Mouse (Mus musculus) MN1 (cell line): ENCODE measurements around the gene Wnk4.

Experiments used
- DNase-seq: peaks from one replicate; pipeline ENCODE4 v3.0.0-alpha.2; 2016; ENCODE audit warnings: low spot score

Wnk4 gene

GRCm38 (mm10) chr11:101259948-101260825, at the start of gene Wnk4:
Wnk4 (plus strand) TSS chr11:101260567.
- DNase-seq = peak; percentile 66

DNA sequence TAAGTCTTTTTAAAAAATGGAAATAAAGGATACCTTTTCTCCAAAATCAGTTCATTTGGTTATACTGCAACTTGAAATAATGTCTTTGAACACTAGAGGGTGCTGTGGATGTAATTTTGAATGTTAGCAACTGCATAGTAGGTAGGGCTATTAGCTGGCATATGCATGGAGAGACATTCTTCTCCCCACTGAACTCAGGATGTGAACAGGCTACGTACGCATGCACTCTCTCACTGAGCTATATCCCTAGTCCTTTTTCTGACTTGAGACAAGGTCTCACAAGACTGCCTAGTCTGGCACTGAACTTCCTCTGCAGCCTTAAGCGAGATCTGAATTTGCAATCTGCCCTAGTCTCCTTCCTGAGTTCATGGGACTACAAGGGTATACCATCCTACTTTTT, 48.4 kb upstream of the Wnk4 start:
- peak; percentile 86 for DNase-seq

- DNase-seq = no peak
Measured at GRCm38 (mm10) chr11:101216936-101217335, 43.4 kb upstream of the Wnk4 start.

DNA sequence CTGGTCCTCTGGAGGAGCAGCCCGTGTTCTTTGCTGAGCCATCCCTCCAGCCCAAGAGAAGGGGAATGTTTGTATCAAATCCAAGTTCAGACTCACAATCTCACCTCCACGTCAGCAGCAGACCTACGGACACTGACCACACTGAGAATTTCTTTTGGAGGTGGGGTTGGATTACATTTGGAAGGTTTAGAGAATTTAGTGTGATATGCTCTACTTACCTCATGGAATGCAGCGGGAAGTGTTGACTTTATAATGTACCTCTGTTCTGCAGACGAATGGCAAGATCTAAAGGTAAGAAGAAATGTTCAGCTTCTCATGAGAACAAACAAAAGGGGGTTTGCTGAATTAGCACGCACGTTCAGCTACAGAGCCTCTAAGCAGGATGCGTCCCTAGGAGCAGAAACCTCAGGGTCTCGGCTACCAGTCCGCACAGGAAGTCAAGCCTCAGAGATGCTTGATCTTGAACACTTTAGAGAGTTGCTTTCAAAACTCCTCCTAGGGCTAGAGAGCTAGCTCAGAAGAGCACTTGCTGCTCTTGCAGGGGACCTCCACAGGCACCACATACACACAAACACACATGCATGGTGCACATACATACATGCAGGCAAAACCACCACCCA, 41.8 kb upstream of the Wnk4 start:
- DNase-seq = no peak

DNA sequence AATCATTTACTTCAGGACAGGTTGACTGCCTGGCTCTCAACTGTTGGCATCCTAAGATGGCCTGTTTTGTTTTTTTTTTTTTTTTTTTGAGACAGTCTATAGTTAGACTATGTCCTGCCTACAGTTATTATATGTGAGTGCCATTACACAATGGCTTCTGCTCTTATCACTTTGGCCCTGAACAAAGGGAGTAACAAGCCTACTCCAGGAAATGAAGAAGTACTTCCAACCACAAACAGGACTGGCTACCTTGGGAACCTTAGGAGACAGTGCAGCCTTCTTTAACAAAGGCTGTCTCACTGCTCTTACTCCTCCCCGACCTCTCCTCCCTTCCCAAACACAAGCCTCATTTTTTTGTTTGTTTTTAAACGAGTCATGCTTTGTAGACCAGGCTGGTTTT, 39.5 kb upstream of the Wnk4 start:
- no peak for DNase-seq

DNA sequence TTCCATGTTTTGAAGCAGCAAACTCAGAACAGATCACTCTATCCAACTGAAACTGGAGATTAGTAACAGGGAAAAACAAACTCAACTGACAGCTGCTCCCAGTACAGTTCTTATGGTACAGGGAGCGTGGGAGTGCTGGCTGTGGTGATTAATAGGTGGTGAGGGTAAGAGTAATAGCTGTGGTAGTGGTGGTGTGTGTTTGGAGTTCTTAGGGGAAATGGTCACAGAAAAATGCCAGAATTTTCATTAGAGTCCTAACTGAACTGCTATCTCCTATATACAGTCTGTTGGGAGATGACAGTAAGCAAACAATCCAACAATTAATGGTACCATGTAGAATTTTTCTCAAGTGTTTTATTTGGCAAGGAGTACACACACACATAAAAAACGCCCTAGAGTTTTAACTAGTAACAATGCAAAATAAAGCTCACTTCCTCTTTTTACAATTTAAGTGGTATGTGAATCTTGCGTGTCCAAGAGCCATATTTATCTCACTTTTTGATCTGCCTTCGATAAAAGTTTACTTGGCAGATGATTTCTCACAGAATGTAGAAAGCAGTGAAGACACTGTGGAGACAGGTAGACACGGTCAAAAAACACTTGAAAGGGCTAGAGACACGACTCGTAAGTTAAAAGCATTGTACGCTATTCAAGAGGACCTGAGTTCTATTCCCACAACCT, 38.9 kb upstream of the Wnk4 start:
- no peak for DNase-seq

- no peak for DNase-seq
Measured at GRCm38 (mm10) chr11:101224337-101224736, 36.0 kb upstream of the Wnk4 start.

DNA sequence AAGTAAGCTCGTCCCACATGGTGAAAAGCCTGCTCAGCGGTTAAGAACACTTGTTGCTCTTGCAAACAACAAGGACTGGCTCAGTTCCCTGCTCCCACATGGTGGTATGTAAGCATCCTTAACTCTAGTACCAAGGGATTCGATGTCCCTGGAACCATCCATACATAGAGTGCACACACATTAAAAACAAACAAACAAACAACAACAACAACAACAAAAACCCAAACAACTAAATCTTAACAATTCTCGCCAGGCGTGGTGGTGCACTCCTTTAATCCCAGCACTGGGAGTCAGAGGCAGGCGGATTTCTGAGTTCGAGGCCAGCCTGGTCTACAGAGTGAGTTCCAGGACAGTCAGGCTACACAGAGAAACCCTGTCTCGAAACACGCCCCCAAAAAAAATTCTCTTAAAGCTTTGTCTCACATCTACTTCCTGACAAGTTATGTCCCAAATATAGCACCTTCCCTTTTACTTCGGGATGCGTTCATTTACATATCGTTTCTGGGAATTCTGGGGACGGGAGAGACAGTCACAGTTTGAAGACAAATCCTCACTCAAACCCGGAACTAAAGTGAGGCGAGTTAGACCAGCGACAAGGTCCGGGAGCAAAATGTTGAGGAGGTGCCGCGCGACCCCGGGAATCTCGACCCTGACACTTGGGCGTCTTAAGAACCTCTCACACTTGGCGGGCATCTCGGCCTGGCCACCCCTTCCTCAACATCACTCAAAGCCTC, 34.9 kb upstream of the Wnk4 start:
- peak; percentile 39 for DNase-seq

DNA sequence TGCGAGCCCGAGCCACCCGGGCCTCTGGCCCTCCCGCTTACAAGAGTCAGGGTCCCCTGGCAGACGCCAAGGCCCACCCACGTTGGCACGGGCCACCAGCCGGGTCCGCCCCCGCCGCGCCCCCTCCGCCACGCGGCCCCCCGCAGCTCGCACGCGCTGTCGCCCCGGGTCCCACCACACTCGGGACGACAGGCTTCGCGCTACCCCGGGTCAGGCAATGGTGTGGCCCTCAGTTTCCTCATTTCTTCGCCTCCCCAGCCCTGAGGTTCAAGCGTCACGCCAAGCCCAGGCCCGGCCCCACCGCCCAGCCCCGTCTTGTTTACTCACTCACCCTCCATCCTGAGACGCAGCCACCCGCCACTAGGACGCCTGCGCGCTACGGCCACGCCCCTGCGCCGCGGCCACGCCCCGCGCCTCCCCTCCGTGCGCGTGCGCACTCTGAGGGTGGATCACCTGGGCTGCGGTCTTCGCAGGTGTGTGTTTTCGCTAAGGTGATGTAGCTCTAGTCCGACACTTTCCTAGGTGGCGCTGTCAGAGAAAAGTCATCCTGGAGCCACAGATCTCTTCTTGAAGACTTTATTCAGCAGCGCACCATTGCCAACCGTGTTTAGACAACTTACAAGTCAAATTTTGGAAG, 34.2 kb upstream of the Wnk4 start, which contains the start of gene Ezh1:
TSS of gene Ezh1 (minus strand) at position 399 of the 637 bp plus-strand sequence.
- peak; percentile 81 for DNase-seq

DNA sequence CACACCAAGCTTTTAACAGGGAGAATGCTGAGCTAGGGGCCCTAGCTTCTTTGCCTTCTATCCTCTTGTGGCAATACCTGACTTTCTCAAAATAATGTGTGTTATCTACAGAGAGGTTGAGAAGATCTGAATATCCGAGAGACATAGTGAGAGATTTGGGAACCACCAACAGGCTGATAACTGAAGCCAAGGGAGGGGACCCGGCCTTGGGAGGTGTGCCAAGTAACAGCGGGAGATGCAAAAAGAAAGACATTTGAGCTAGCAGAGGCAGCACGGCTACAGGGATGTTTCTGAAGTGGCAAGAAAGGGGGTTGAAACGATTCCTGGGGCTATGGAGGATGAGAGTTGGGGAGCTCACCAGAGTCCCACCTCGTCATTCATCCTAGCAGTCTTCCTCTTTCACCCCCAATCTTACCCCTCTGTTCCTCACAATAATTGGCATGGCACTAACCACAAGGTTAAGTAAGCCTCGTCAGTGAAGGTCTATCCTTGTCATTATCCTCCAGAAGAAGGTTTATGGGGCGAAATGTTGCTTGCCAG, 30.9 kb upstream of the Wnk4 start:
- no peak for DNase-seq

DNA sequence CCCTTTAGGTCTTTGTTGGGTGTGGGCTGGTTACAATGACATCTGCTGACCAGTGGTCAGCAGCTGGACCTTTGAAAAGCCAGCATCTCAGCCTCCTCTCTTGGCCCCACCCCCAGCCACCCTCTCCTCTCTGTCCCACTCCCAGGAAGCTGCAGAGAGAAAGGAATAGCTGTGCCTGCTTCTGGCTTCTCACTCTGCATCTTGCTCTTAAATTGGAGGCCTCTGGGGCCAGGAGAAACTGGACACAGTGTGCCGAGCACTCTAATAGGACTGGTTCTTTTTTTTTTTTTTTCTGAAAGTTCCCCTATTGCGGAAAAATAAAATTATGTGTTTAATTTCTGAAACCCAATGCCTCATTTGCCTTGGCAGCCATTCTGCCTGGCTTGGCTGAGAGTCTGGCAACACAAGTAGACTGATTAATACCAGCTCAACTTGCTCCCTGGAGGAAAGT, 30.3 kb upstream of the Wnk4 start:
- DNase-seq = peak; percentile 55

GRCm38 (mm10) chr11:101230526-101230925, 29.8 kb upstream of the Wnk4 start:
- peak; percentile 35 for DNase-seq

DNA sequence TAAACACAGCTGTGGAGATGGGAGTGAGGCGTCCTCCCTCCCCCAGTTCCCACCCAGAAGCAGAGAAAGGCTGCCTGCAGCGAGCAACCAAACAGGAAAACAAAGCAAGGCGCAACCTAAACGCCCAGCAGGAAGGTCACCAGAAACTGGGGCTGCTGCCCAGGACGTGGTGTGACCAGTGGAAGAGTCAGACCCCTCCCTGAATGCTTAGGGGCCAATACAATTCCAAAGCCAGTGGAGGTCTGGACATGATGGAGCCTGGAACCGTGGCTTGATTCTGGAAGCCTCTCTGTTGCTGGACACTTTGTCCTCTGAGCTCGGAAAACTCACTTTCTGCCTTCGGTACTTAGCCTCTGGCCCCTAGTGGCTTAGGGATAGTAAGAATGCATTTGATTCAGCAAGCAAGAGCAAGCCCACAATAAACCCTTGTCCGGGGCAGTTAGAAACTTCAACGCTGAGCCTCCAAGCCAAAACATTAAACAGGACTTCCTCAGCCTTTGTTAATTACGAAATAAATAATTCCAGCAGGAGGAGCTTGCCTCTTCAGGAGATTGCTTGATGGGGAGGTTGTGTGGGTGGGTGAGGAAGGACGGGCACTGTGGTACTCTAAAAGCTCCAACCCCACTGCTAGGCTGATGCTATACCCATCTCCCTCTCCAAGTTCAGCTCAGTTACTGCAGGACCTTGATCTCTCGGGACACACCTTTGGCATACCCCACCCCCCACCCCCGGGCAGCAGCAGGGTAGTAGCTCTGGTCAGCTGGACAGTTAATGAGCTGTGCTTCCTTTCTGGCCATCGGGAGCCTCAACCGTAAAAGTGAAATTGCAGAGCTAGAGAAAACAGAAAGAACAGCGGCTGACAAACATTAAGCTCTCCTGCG, 29.1 kb upstream of the Wnk4 start:
- DNase-seq = peak; percentile 55

DNA sequence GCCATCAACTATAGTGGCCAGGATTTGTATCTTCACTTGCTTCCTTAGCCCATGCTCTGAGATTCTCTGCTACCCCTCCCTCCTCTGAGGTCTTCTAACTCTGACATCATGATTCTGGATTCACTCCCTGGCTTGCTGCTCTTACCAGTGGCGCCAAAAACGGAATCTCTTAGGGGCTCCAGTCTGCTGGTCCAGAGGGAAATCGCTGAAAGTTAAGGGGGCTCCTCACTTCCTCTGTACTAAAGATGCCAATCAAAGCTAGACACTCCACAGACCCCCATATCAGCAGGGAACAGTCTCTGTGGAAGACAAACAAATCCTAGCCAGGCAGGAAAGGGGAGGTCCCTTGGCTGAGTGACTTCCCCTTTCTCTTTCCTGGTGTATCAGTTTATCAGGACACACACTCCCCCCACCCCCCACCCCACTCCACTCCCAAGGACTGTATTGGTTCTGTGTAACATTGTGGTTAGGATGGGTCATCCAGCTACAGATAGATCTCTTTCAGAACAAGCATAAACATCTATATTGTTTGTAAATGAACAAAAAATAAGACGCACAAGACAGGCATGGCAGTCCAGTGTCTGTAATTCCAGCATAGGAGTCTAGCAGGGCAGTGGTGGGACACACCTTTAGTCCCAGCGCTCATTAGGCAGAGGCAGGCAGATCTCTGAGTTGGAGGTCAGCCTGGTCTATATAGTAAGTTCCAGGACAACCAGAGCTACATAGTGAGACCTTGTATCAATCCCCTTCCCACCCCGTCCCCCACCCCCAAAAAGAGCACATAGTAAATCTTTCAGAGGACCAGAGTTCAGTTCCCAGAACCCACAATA, 28.1 kb upstream of the Wnk4 start:
- peak; percentile 56 for DNase-seq

GRCm38 (mm10) chr11:101233240-101233639, 27.1 kb upstream of the Wnk4 start:
- DNase-seq = no peak

- no peak for DNase-seq
Measured at GRCm38 (mm10) chr11:101234124-101234523, 26.2 kb upstream of the Wnk4 start.

- no peak for DNase-seq
Measured at GRCm38 (mm10) chr11:101235429-101235828, 24.9 kb upstream of the Wnk4 start.

- DNase-seq = no peak
Measured at GRCm38 (mm10) chr11:101236782-101237181, 23.6 kb upstream of the Wnk4 start.

DNA sequence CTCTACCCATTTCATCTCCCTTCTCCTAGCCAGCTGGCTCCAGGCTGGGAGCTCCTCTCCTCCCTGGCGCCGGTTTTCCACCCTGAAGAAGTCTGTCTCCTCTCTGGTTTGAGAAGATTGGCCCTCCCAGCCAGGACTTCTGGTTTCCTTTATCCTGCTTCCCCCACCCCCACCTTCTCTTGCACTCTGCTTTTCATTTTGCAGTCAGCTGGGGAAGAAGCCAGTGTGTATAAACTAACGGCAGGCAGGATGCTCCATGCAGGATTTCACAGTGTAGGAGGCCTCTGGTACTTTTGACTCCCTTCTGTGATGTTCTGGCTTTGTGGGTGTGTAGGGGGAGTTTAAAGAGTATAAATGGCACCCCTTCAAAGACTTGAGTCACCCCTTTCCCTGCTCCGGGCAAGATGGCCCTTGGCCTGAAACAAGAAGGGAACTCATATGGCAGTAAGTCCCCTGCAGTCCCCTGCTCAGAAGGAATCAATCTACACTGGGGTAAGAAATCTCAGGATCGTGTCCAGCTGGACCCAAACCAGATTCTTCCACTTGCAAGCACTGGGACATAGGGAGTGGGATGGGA, 22.2 kb upstream of the Wnk4 start:
- no peak for DNase-seq
